Mouse (Mus musculus) C2C12 (cell line): Measurements from ENCODE around the gene Haghl. TPM values are rescaled to one million over a fixed set of nuclear protein-coding genes. Genes with fewer than 3 reads are reported as not detected.

ENCODE experiments used
- H3K27me3 ChIP-seq: one replicate; pipeline ENCODE4 v1.6.1; 2011; ENCODE audit not compliant: control insufficient read depth, insufficient read depth, insufficient read length
- H3K36me3 ChIP-seq: one replicate; pipeline ENCODE4 v1.6.1; 2011; ENCODE audit not compliant: control insufficient read depth, insufficient read depth
- H3K4me3 ChIP-seq: one replicate; pipeline ENCODE4 v1.5.1; 2011; ENCODE audit warnings: mild to moderate bottlenecking, control low read depth; ENCODE audit not compliant: poor library complexity, insufficient read depth, severe bottlenecking
- H3K79me2 ChIP-seq: one replicate; pipeline ENCODE4 v1.6.1; 2011; ENCODE audit not compliant: control insufficient read depth, insufficient read depth
- H3K79me3 ChIP-seq: one replicate; pipeline ENCODE4 v1.6.1; 2011; ENCODE audit warnings: low read depth, control low read depth
- H3ac ChIP-seq: one replicate; pipeline ENCODE3; 2011; ENCODE audit warnings: low read depth; ENCODE audit not compliant: control insufficient read depth, insufficient read length
- CEBPB ChIP-seq: IDR thresholded peaks from one replicate; pipeline ENCODE4 v1.6.1; 2011; ENCODE audit warnings: low read depth, mild to moderate bottlenecking, control low read depth, moderate library complexity
- CTCF ChIP-seq: IDR thresholded peaks from one replicate; pipeline ENCODE4 v1.5.1; 2011; ENCODE audit not compliant: control insufficient read depth, insufficient read depth, insufficient read length
- FOSL1 ChIP-seq: IDR thresholded peaks from one replicate; pipeline ENCODE4 v1.8.0; 2011; ENCODE audit warnings: mild to moderate bottlenecking, low read length; ENCODE audit not compliant: poor library complexity, insufficient read depth, severe bottlenecking
- MAX ChIP-seq: IDR thresholded peaks from one replicate; pipeline ENCODE4 v1.6.1; 2011; ENCODE audit warnings: mild to moderate bottlenecking, control low read depth
- MYOD1 ChIP-seq: IDR thresholded peaks from one replicate; pipeline ENCODE4 v1.6.1; 2011; ENCODE audit warnings: low read depth; ENCODE audit not compliant: control insufficient read depth, insufficient read length
- MYOG ChIP-seq: IDR thresholded peaks from one replicate; pipeline ENCODE4 v1.6.1; 2011; ENCODE audit not compliant: control insufficient read depth, insufficient read length; ENCODE audit errors: extremely low read depth
- USF1 ChIP-seq: IDR thresholded peaks from one replicate; pipeline ENCODE4 v1.6.1; 2011; ENCODE audit warnings: low read depth, mild to moderate bottlenecking, control low read depth, moderate library complexity
- polyA plus RNA-seq: library from polyadenylated mRNA; unstranded; fragments of >200 nt; fragmentation: generic; extraction: Trizol; gene quantifications from one replicate; pipeline ENCODE4 v1.2.1, GENCODE M21; 2012; ENCODE audit warnings: missing spikeins

Gene Haghl
- polyA plus RNA-seq, 1 experiment, result 14.4 TPM

- peaks cover 7% of the 10 kb centered on the region for H3K79me3 ChIP-seq
- H3K27me3 ChIP-seq, result no peaks in the 10 kb centered on the region
- no peak overlapping the region for H3K4me3 ChIP-seq
- no peak overlapping the region for H3ac ChIP-seq
- H3K79me2 ChIP-seq, result peaks cover 30% of the 10 kb centered on the region
- H3K36me3 ChIP-seq, result peaks cover 4% of the 10 kb centered on the region
- TF ChIP-seq USF1, result no peak
- TF ChIP-seq CEBPB, result no peak
- no peak for TF ChIP-seq CTCF
- TF ChIP-seq FOSL1, result no peak
- no peak for TF ChIP-seq MYOD1
- TF ChIP-seq MYOG, result no peak
- no peak for TF ChIP-seq MAX
These were observed 8.7 kb upstream of the Haghl start for GRCm38 (mm10) chr17:25794197-25794596.

DNA sequence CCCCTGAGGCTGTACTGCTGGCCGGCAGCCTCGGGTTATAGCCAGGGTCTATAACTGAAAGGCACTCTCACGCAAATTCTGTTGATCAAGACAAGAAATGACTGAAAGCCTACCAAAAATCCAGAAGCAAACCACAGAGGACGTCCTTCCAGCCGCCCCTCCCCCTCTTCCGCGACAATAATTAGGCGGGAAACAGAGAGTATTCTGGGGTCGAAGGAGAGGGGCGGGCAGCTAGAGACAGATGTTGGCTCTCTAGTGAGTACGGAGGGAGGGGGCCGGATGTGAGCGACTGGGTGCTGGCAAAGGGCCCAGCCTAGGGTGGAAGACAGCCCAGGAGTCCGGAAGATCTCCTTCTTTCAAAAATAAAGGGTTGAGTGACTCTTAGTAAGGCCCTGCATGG, 7.1 kb upstream of the Haghl start, which contains the start of gene Fam173a:
Gene Fam173a (minus strand): TSS at position 287 of the 400 bp plus-strand sequence.
- H3ac ChIP-seq, result peak within 1 kb of the TSS; percentile 85
- H3K79me2 ChIP-seq, result peaks cover 30% of the 10 kb centered on the region
- H3K36me3 ChIP-seq, result peaks cover 4% of the 10 kb centered on the region
- peak within 1 kb of the TSS; percentile 79 for H3K4me3 ChIP-seq
- TF ChIP-seq MYOD1, result no peak
- no peak for TF ChIP-seq FOSL1
- TF ChIP-seq CTCF, result no peak
- TF ChIP-seq USF1, result no peak
- TF ChIP-seq MAX, result no peak
- no peak for TF ChIP-seq CEBPB
- TF ChIP-seq MYOG, result no peak
- H3K27me3 ChIP-seq, result no peaks in the 10 kb centered on the region
- H3K79me3 ChIP-seq, result peaks cover 7% of the 10 kb centered on the region

DNA sequence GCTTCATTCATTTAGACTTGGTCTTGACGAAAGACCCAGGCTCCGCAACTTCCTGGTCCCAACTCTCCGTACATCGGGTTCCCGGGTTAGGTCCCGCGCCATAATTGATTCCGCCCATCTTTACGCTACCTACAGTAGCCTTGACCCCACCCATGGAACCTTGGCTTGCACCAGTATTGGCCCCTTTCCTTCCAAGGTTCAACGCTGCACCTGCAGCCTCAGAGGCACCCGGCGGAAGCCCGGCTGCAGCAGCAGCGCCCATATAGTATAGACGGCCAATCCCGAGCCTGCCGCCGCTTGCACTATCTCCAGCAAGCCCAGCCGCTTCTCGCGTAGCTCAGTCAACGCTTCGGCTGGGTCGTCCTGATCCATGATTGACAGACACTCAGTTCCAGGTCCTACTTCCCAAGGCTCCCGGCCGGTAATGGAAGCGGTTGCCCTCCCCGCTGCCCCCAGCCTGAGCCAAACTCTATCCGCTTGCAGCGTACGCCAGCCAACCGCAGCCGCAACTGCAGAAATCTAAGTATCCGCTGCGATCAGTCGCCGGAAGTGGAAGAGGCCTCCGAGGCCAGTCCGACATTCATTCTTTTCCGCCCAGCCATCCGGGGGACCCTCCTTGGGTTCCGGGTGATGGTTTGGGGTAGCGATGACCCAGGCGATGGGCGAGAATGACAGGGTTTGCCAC, 6.5 kb upstream of the Haghl start:
- Histone ChIP-seq H3K79me2 (peaks cover 30% of the 10 kb centered on the region), H3ac (peak overlapping the region; percentile 85), H3K27me3 (no peaks in the 10 kb centered on the region), H3K79me3 (peaks cover 7% of the 10 kb centered on the region), H3K4me3 (peak overlapping the region; percentile 79), H3K36me3 (peaks cover 4% of the 10 kb centered on the region)
- TF ChIP-seq MAX, result no peak
- TF ChIP-seq FOSL1, result no peak
- no peak for TF ChIP-seq CEBPB
- TF ChIP-seq USF1, result no peak
- no peak for TF ChIP-seq MYOG
- no peak for TF ChIP-seq MYOD1
- no peak for TF ChIP-seq CTCF

DNA sequence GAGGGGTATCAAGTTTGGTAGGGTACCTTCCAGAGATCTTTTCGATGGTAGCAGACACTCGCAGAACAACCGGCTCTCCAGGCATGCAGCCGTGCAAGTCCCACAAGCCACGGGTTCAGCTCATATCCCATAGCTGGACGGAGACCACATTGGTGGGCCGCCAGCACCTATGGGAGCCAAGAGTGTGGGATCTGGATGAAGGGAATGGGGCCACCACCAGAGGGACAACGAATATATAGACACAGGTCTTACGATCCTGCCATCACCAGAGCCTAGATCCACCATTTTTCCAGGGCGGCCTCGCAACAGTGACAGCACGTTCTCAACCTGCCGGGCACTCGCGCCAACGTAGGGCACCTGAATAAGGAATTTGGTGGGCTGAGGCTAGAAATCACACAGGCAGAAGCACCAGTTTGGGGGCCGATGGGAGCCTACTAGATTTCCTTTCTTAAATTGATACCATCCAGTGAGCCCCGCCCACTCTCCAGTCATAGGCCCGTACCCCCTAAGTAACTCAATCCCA, 5.9 kb upstream of the Haghl start:
- H3ac ChIP-seq, result peak overlapping the region; percentile 85
- peaks cover 26% of the 10 kb centered on the region for H3K79me2 ChIP-seq
- peaks cover 4% of the 10 kb centered on the region for H3K36me3 ChIP-seq
- TF ChIP-seq MYOG, result no peak
- TF ChIP-seq MYOD1, result no peak
- no peak for TF ChIP-seq MAX
- TF ChIP-seq CEBPB, result no peak
- no peak for TF ChIP-seq USF1
- TF ChIP-seq FOSL1, result no peak
- no peak for TF ChIP-seq CTCF
- H3K27me3 ChIP-seq, result no peaks in the 10 kb centered on the region
- peaks cover 7% of the 10 kb centered on the region for H3K79me3 ChIP-seq
- peak overlapping the region; percentile 79 for H3K4me3 ChIP-seq

DNA sequence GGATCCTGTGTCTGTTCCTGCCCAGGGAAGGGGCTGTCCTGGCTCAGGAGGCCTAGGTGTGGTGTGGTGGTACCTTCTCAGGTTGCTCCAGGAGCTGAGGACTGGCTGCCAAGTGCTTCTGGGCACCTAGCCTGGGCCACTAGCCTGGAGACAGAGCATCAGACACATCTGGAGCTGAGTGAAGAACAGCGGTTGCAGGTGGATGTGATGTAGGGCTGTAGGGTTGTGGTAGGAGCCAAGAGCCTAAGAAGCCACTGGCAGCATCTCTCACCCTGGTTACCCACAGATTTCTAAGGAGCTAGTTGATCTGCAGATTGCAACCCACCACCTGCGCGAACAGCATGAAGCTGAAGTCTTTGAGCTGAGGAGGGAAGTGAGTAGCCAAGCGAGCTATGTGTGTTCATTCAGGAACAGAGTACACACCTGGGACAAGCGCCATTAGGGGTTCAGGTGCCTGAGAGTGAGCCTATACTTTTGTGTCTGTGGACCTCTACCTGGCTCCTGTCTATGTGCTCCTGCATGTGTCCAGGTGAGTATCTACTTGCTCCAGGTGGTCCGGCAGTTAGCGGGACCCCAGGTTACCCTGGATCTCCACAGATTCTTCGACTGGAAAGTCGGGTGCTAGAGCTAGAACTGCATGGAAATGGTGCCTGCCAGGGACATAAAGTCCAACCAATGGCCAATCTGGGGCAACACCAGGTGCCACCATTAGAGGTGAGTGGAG, 1.5 kb upstream of the Haghl start:
- H3K4me3 ChIP-seq, result no peak overlapping the region
- peaks cover 15% of the 10 kb centered on the region for H3K36me3 ChIP-seq
- TF ChIP-seq FOSL1 (no peak), MAX (no peak), CTCF (no peak), CEBPB (no peak), MYOD1 (no peak), USF1 (no peak)
- H3ac ChIP-seq, result no peak overlapping the region
- peaks cover 2% of the 10 kb centered on the region for H3K79me3 ChIP-seq
- peaks cover 31% of the 10 kb centered on the region for H3K79me2 ChIP-seq
- no peaks in the 10 kb centered on the region for H3K27me3 ChIP-seq
